Mouse (Mus musculus) kidney, postnatal 0 days (tissue): ENCODE measurements around the gene Mcur1. TPM values are rescaled to one million over a fixed set of nuclear protein-coding genes. Genes with fewer than 3 reads are reported as not detected.

ENCODE experiments used
- ATAC-seq: fragments of 200-750 bp; cut with Nextera tagmentation; replicated peaks from 2 replicates; pipeline ENCODE4 v1.8.0; 2017; ENCODE audit warnings: low read depth, moderate number of reproducible peaks, moderate TSS enrichment, moderate library complexity; ENCODE audit not compliant: low FRiP score
- DNase-seq: peaks from one replicate; pipeline ENCODE4 v3.0.0-alpha.2; 2016; ENCODE audit warnings: low spot score
- H3K27ac ChIP-seq: fragments of 300-500 bp; sonication (generic); 2 replicates; pipeline ENCODE4 v1.5.1; 2014; ENCODE audit warnings: mild to moderate bottlenecking
- H3K27me3 ChIP-seq: fragments of 300-500 bp; sonication (generic); 2 replicates; pipeline ENCODE4 v1.6.1; 2014; ENCODE audit warnings: low read length, mixed read lengths; ENCODE audit not compliant: insufficient read depth
- H3K36me3 ChIP-seq: fragments of 300-500 bp; sonication (generic); 2 replicates; pipeline ENCODE4 v1.6.1; 2014; ENCODE audit warnings: low read length, mixed read lengths; ENCODE audit not compliant: insufficient read depth
- H3K4me1 ChIP-seq: fragments of 300-500 bp; sonication (generic); replicated peaks from 2 replicates; pipeline ENCODE4 v1.6.1; 2014; ENCODE audit warnings: antibody characterized with exemption, low read length, mixed read lengths; ENCODE audit not compliant: insufficient read depth
- H3K4me2 ChIP-seq: fragments of 300-500 bp; sonication (generic); 2 replicates; pipeline ENCODE4 v1.6.1; 2014; ENCODE audit warnings: mild to moderate bottlenecking, low read length, moderate library complexity, mixed read lengths
- H3K4me3 ChIP-seq: fragments of 300-500 bp; sonication (generic); replicated peaks from 2 replicates; pipeline ENCODE4 v1.5.1; 2014; ENCODE audit warnings: low read depth, low read length
- H3K9ac ChIP-seq: fragments of 300-500 bp; sonication (generic); 2 replicates; pipeline ENCODE4 v1.6.1; 2014; ENCODE audit warnings: low read depth, low read length
- H3K9me3 ChIP-seq: fragments of 300-500 bp; sonication (generic); replicated peaks from 2 replicates; pipeline ENCODE4 v1.6.1; 2016; ENCODE audit warnings: low read length, inconsistent platforms, mixed read lengths
- CTCF ChIP-seq: IDR thresholded peaks from 2 replicates; pipeline ENCODE4 v1.5.1; 2016; ENCODE audit warnings: antibody characterized with exemption, low read depth, mild to moderate bottlenecking, moderate library complexity
- WGBS: fragments of 180-500 bp; shearing (Covaris S2); extraction: QIAGEN DNeasy Blood & Tissue Kit; methylation state at CpG from one replicate; pipeline ENCODE4 v1.1.7; 2014; 5-methylcytosine and 5-hydroxymethylcytosine counted together
- polyA plus RNA-seq: library from polyadenylated mRNA; unstranded; fragments of >200 nt; fragmentation: Nextera tagmentation; extraction: Ambion mirVana; gene quantifications from 2 replicates; pipeline ENCODE4 v1.2.1, GENCODE M21; 2015

The Mcur1 gene
- polyA plus RNA-seq, 1 experiment from 2014 or later, result 37.3 TPM

DNA sequence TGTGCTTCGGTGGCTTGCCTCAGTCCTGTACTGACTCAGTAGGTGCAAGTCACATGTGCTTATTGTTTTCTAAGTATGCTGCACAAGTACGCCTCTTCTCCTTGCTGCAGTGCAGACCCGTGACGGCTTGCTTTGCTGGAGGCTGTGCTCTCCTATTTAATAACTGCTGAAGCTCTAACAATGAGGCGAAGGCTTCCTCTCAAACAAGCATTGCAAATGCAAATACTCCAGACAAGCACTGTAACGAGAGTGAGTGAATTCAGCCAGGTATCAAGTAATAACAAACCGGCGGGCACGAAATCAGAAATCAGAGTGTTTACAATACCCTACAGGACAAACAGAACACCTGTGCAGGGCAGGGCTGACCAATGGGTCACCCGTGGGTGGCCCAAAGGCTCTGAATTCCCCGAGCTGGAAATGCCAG, 66.9 kb downstream of the Mcur1 start:
- H3K9ac ChIP-seq, result no peak overlapping the region
- H3K36me3 ChIP-seq, result no peaks in the 10 kb centered on the region
- H3K27ac ChIP-seq, result no peak overlapping the region; the same call in 1 of the 2 replicates
- H3K4me3 ChIP-seq, result no peak overlapping the region
- TF ChIP-seq CTCF, result no peak
- H3K4me1 ChIP-seq, result no peaks in the 10 kb centered on the region
- DNase-seq (no peak), ATAC-seq (no peak)
- H3K27me3 ChIP-seq, result no peaks in the 10 kb centered on the region
- no peak overlapping the region for H3K4me2 ChIP-seq
- WGBS, result 53% methylated on average over 11 of the region's 11 CpGs
- no peaks in the 10 kb centered on the region for H3K9me3 ChIP-seq

Other genes starting within 250 kb of the Mcur1 start
- gene Sirt5, start 194.7 kb downstream of the Mcur1 start, polyA plus RNA-seq, result 22.2 and 22.6 TPM in 2 replicates
- gene Nol7, start 161.8 kb downstream of the Mcur1 start, polyA plus RNA-seq, result 164 and 169 TPM in 2 replicates
- 10.6 and 10.7 TPM in 2 replicates for gene Ranbp9, start 78.9 kb downstream of the Mcur1 start, polyA plus RNA-seq
- gene Rnf182, start 55.5 kb upstream of the Mcur1 start, polyA plus RNA-seq, result 1.1 and 2.4 TPM in 2 replicates
- gene Cd83, start 224.6 kb upstream of the Mcur1 start, polyA plus RNA-seq, result 35.8 and 40.6 TPM in 2 replicates